ENCODE assay signal across 27 mouse cellular contexts in genomic region chr5:141137716-141138115, GRCm38 (mm10).
DNase-seq lines count a peak whose midpoint lies in the region; ATAC-seq lines count a peak whose summit lies in the region.
"Had no signal": no experiment of that assay in that cellular context is flagged by ENCODE, and none has a peak within 500 bp of the region (broad histone marks: within the 10 kb centered on the region; RNA-seq: fewer than 3 reads in every experiment).

No protein-coding gene starts in this region.

- H3K4me3 ChIP-seq in forebrain, embryonic 14.5 days (ENCODE audit: low read depth, low read length): no peak overlapping the region
- no peak overlapping the region for H3K4me3 ChIP-seq in forebrain, embryonic 12.5 days (replicated peaks)
- no peak overlapping the region for H3K4me3 ChIP-seq in heart, embryonic 14.5 days (ENCODE audit: control insufficient read depth in 1 of 2, insufficient read depth in 1 of 2, low read depth in 1 of 2, low read length in 2 of 2)
- no peak overlapping the region for H3K4me3 ChIP-seq in liver, embryonic 11.5 days (ENCODE audit: low read depth, low read length)
- H3K4me3 ChIP-seq: embryonic facial prominence, embryonic 13.5 days; erythroblast, embryonic 14.5 days; forebrain, embryonic 15.5 days; hindbrain, embryonic 13.5 days; limb, embryonic 10.5 days; midbrain, embryonic 15.5 days; neural tube, embryonic 12.5 days had no signal

- 66% methylated on average over 3 of the region's 3 CpGs for WGBS in forebrain, embryonic 14.5 days
- 78% methylated on average over 3 of the region's 3 CpGs for WGBS in forebrain, embryonic 12.5 days
- WGBS in heart, embryonic 14.5 days: 46% methylated on average over 3 of the region's 3 CpGs
- 66% methylated on average over 3 of the region's 3 CpGs for WGBS in liver, embryonic 11.5 days

- no peaks in the 10 kb centered on the region for H3K36me3 ChIP-seq in forebrain, embryonic 14.5 days (ENCODE audit: control insufficient read depth, insufficient read depth, low read length)
- H3K36me3 ChIP-seq in forebrain, embryonic 12.5 days (replicated peaks): no peaks in the 10 kb centered on the region
- no peaks in the 10 kb centered on the region for H3K36me3 ChIP-seq in heart, embryonic 14.5 days (ENCODE audit: control insufficient read depth, insufficient read depth, low read length)
- no peaks in the 10 kb centered on the region for H3K36me3 ChIP-seq in liver, embryonic 11.5 days (ENCODE audit: control insufficient read depth, insufficient read depth, low read length)
- H3K36me3 ChIP-seq: embryonic facial prominence, embryonic 13.5 days; forebrain, embryonic 15.5 days; G1E; hindbrain, embryonic 13.5 days; limb, embryonic 10.5 days; midbrain, embryonic 15.5 days; neural tube, embryonic 12.5 days had no signal

- H3K4me1 ChIP-seq in forebrain, embryonic 14.5 days (ENCODE audit: control insufficient read depth, insufficient read depth, low read length): peaks cover 9% of the 10 kb centered on the region; the same call in 1 of the 2 replicates
- H3K4me1 ChIP-seq in forebrain, embryonic 12.5 days: peaks cover 24% of the 10 kb centered on the region
- peaks cover 19 to 27% of the 10 kb centered on the region in 2 experiments for H3K4me1 ChIP-seq in heart, embryonic 14.5 days (ENCODE audit: control insufficient read depth in 2 of 2, insufficient read depth in 2 of 2, low read length in 2 of 2)
- no peaks in the 10 kb centered on the region for H3K4me1 ChIP-seq in liver, embryonic 11.5 days (replicated peaks; ENCODE audit: control insufficient read depth, insufficient read depth, low read length)

- no peak overlapping the region for H3K27ac ChIP-seq in forebrain, embryonic 14.5 days (ENCODE audit: low read depth, low read length)
- no peak overlapping the region for H3K27ac ChIP-seq in forebrain, embryonic 12.5 days
- H3K27ac ChIP-seq in heart, embryonic 14.5 days (replicated peaks in 1 of 2; ENCODE audit: control insufficient read depth in 1 of 2, insufficient read depth in 1 of 2, low read depth in 2 of 2, low read length in 2 of 2): peak overlapping the region; percentile 58; a peak in 3 of 4 replicates
- H3K27ac ChIP-seq in liver, embryonic 11.5 days (ENCODE audit: low read depth, low read length): no peak overlapping the region
- H3K27ac ChIP-seq: embryonic facial prominence, embryonic 13.5 days; forebrain, embryonic 15.5 days; hindbrain, embryonic 13.5 days; limb, embryonic 10.5 days; macrophage; midbrain, embryonic 15.5 days; neural tube, embryonic 12.5 days had no signal

- no peaks in the 10 kb centered on the region for H3K9me3 ChIP-seq in forebrain, embryonic 14.5 days (replicated peaks; ENCODE audit: control insufficient read depth, low read length)
- H3K9me3 ChIP-seq in forebrain, embryonic 12.5 days: no peaks in the 10 kb centered on the region
- no peaks in the 10 kb centered on the region for H3K9me3 ChIP-seq in heart, embryonic 14.5 days (ENCODE audit: control insufficient read depth, low read length)
- no peaks in the 10 kb centered on the region for H3K9me3 ChIP-seq in liver, embryonic 11.5 days (ENCODE audit: control insufficient read depth, low read length)
- H3K9me3 ChIP-seq: embryonic facial prominence, embryonic 13.5 days; forebrain, embryonic 15.5 days; hindbrain, embryonic 13.5 days; limb, embryonic 10.5 days; midbrain, embryonic 15.5 days; neural tube, embryonic 12.5 days had no signal

- ATAC-seq in forebrain, embryonic 14.5 days: no peak
- no peak for ATAC-seq in forebrain, embryonic 12.5 days (ENCODE audit: low FRiP score)
- ATAC-seq in heart, embryonic 14.5 days (ENCODE audit: insufficient number of reproducible peaks, insufficient read depth, low FRiP score, low read depth): no peak
- no peak for ATAC-seq in liver, embryonic 11.5 days (replicated peaks; ENCODE audit: low FRiP score)
- ATAC-seq: forebrain, embryonic 15.5 days; liver, postnatal 0 days; lung, postnatal 0 days; midbrain, embryonic 15.5 days had no signal

- no peak overlapping the region for H3K4me2 ChIP-seq in forebrain, embryonic 14.5 days (ENCODE audit: low read length)
- no peak overlapping the region for H3K4me2 ChIP-seq in forebrain, embryonic 12.5 days
- H3K4me2 ChIP-seq in heart, embryonic 14.5 days (ENCODE audit: low read length): no peak overlapping the region
- no peak overlapping the region for H3K4me2 ChIP-seq in liver, embryonic 11.5 days
- H3K4me2 ChIP-seq: embryonic facial prominence, embryonic 13.5 days; forebrain, embryonic 15.5 days; hindbrain, embryonic 13.5 days; midbrain, embryonic 15.5 days; neural tube, embryonic 12.5 days had no signal

- DNase-seq in forebrain, embryonic 14.5 days (ENCODE audit: low spot score): peak; percentile 47
- no peak for DNase-seq in heart, postnatal 4 days
- DNase-seq in liver, embryonic 11.5 days (ENCODE audit: low spot score): peak; percentile 14
- DNase-seq in liver: no peak
- DNase-seq in right cerebral cortex, postnatal 4 days: no peak
- DNase-seq: B cell, adult 2 months; cerebellum, adult 11-12 months; cerebellum, postnatal 25 days; gastrocnemius, postnatal 10 days; kidney, adult 18-20 months; kidney, postnatal 10 days; liver, postnatal 0 days; right cerebral cortex, postnatal 25 days; thymus, postnatal 25 days had no signal

- H3K9ac ChIP-seq in forebrain, embryonic 14.5 days (ENCODE audit: low read length): no peak overlapping the region
- H3K9ac ChIP-seq in forebrain, embryonic 12.5 days: no peak overlapping the region
- H3K9ac ChIP-seq in heart, embryonic 14.5 days (ENCODE audit: low read length): no peak overlapping the region
- H3K9ac ChIP-seq in liver, embryonic 11.5 days (ENCODE audit: low read depth, low read length): no peak overlapping the region
- H3K9ac ChIP-seq: embryonic facial prominence, embryonic 13.5 days; forebrain, embryonic 15.5 days; hindbrain, embryonic 13.5 days; liver, postnatal 0 days; midbrain, embryonic 15.5 days; neural tube, embryonic 12.5 days had no signal

- H3K27me3 ChIP-seq in forebrain, embryonic 14.5 days (replicated peaks; ENCODE audit: control insufficient read depth, insufficient read depth, low read length): no peaks in the 10 kb centered on the region
- H3K27me3 ChIP-seq in forebrain, embryonic 12.5 days: peaks cover 11% of the 10 kb centered on the region; the same call in 1 of the 2 replicates
- H3K27me3 ChIP-seq in heart, embryonic 14.5 days (ENCODE audit: control insufficient read depth, insufficient read depth, low read length): no peaks in the 10 kb centered on the region
- no peaks in the 10 kb centered on the region for H3K27me3 ChIP-seq in liver, embryonic 11.5 days (replicated peaks; ENCODE audit: control insufficient read depth, insufficient read depth, low read length)
- H3K27me3 ChIP-seq: CH12.LX; embryonic facial prominence, embryonic 13.5 days; forebrain, embryonic 15.5 days; hindbrain, embryonic 13.5 days; midbrain, embryonic 15.5 days; neural tube, embryonic 12.5 days had no signal

Comparison
In these comparisons a context has a peak if more than half of its experiments do, and no peak if none do; other contexts are left out.
1. DNase-seq: peak in forebrain, embryonic 14.5 days (single experiment) and liver, embryonic 11.5 days (single experiment); none in heart, postnatal 4 days (single experiment), liver (single experiment) and right cerebral cortex, postnatal 4 days (single experiment).
2. H3K27ac ChIP-seq: peak in heart, embryonic 14.5 days (2 of 2); none in forebrain, embryonic 14.5 days (single experiment), forebrain, embryonic 12.5 days (single experiment) and liver, embryonic 11.5 days (single experiment).